Mouse (Mus musculus) liver, embryonic 14.5 days (tissue): ENCODE results near the gene Cenpo.

Experiments
- CTCF ChIP-seq: IDR thresholded peaks from 2 replicates; pipeline ENCODE4 v1.5.1; 2016; ENCODE audit warnings: antibody characterized with exemption, low read depth, control low read depth
- EP300 ChIP-seq: IDR thresholded peaks from 2 replicates; pipeline ENCODE4 v1.6.1; 2016; ENCODE audit warnings: antibody characterized with exemption, low read depth

- TF ChIP-seq CTCF = no peak
- no peak for TF ChIP-seq EP300
Observed at GRCm38 (mm10) chr12:4198702-4199101, 35.4 kb downstream of the Cenpo start.
